ENCODE assay signal across 7 mouse cellular contexts in the genomic region with DNA sequence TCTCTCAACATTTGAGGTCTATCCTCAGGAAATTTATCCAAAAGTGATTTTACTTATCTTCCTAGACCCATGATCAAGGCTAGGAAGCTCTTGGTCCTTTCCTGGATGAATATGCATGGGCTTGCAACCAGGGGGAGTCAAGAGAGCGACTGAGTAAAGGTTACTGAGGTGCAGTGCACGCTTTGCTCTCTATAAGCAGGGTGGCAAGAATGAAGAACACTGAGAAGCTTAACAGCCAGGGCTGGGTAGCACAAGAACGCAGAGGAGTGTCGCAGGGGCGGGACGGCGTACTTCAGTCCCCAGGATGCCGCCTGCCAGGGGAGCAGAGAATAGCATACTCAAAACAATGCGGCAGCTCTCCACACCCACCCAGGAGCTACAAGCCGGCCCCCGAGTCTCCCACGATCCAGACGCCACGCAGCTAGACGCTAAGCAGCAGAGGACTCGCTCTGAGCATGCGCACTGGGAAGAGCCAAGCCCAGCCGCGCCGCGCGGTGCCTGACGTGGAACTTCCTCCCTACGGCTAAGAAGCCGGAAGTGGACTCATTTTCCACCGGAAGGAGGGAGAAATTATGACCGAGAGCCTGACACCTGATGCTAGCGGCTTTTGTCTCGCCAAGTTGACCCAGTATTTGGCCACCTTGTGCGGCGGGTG. TPM values are rescaled to one million over a fixed set of nuclear protein-coding genes. Genes with fewer than 3 reads are reported as not detected.
DNase-seq lines count a peak whose midpoint lies in the region; ATAC-seq lines count a peak whose summit lies in the region.

No protein-coding gene starts in this region.

- peaks cover 18% of the 10 kb centered on the region for H3K4me1 ChIP-seq in embryonic facial prominence, embryonic 10.5 days
- peaks cover 5% of the 10 kb centered on the region; the same call in 1 of the 2 replicates for H3K4me1 ChIP-seq in limb, embryonic 11.5 days (ENCODE audit: control insufficient read depth, insufficient read depth, low read length)
- peaks cover 19% of the 10 kb centered on the region for H3K4me1 ChIP-seq in midbrain, embryonic 14.5 days (ENCODE audit: control insufficient read depth, insufficient read depth, low read length)

- H3K27me3 ChIP-seq in embryonic facial prominence, embryonic 10.5 days (replicated peaks; ENCODE audit: low read depth, poor library complexity, severe bottlenecking), result no peaks in the 10 kb centered on the region
- H3K27me3 ChIP-seq in limb, embryonic 11.5 days (ENCODE audit: control insufficient read depth, insufficient read depth, low read length), result no peaks in the 10 kb centered on the region
- H3K27me3 ChIP-seq in midbrain, embryonic 14.5 days (ENCODE audit: control insufficient read depth, insufficient read depth, low read length), result no peaks in the 10 kb centered on the region

- peak overlapping the region; percentile 79 for H3K4me3 ChIP-seq in embryonic facial prominence, embryonic 10.5 days
- peak overlapping the region; percentile 68 for H3K4me3 ChIP-seq in limb, embryonic 11.5 days (ENCODE audit: low read depth, low read length)
- peak overlapping the region; percentile 69 for H3K4me3 ChIP-seq in midbrain, embryonic 14.5 days (replicated peaks; ENCODE audit: low read depth, low read length)

- H3K9me3 ChIP-seq in embryonic facial prominence, embryonic 10.5 days, result no peaks in the 10 kb centered on the region
- H3K9me3 ChIP-seq in limb, embryonic 11.5 days (ENCODE audit: control insufficient read depth, low read length), result no peaks in the 10 kb centered on the region
- no peaks in the 10 kb centered on the region for H3K9me3 ChIP-seq in midbrain, embryonic 14.5 days (ENCODE audit: control insufficient read depth, low read length)

- peaks cover 31% of the 10 kb centered on the region for H3K36me3 ChIP-seq in embryonic facial prominence, embryonic 10.5 days (replicated peaks)
- peaks cover 2% of the 10 kb centered on the region; the same call in 1 of the 2 replicates for H3K36me3 ChIP-seq in limb, embryonic 11.5 days (ENCODE audit: control insufficient read depth, insufficient read depth, low read length)
- H3K36me3 ChIP-seq in midbrain, embryonic 14.5 days (ENCODE audit: control insufficient read depth, insufficient read depth, low read length), result peaks cover 7% of the 10 kb centered on the region; the same call in 1 of the 2 replicates

- under 1% methylated on average over 31 of the region's 31 CpGs for WGBS in embryonic facial prominence, embryonic 10.5 days
- WGBS in limb, embryonic 11.5 days, result under 1% methylated on average over 31 of the region's 31 CpGs
- under 1% methylated on average over 31 of the region's 31 CpGs for WGBS in midbrain, embryonic 14.5 days

- H3K27ac ChIP-seq in embryonic facial prominence, embryonic 10.5 days (replicated peaks), result peak overlapping the region; percentile 94
- H3K27ac ChIP-seq in limb, embryonic 11.5 days (replicated peaks; ENCODE audit: low read depth, low read length), result peak overlapping the region; percentile 87
- H3K27ac ChIP-seq in midbrain, embryonic 14.5 days (replicated peaks; ENCODE audit: low read depth, low read length), result peak overlapping the region; percentile 98

- peak overlapping the region; percentile 63 for H3K4me2 ChIP-seq in limb, embryonic 11.5 days (ENCODE audit: low read depth, severe bottlenecking)
- peak overlapping the region; percentile 66 for H3K4me2 ChIP-seq in midbrain, embryonic 14.5 days (ENCODE audit: low read length)

- peak; percentile 96 for ATAC-seq in limb, embryonic 11.5 days (ENCODE audit: insufficient number of reproducible peaks, low FRiP score, low TSS enrichment, low read depth)
- peak; percentile 97 for ATAC-seq in midbrain, embryonic 14.5 days (ENCODE audit: low FRiP score, low TSS enrichment)

- DNase-seq in adrenal gland, postnatal 10 days, result peak; percentile 91
- DNase-seq in embryonic facial prominence, embryonic 10.5 days (ENCODE audit: low spot score), result peak; percentile 96
- DNase-seq in heart, adult 11 months, result peak; percentile 99
- peak; percentile 87 for DNase-seq in kidney, adult 18-20 months
- DNase-seq in limb, embryonic 11.5 days (ENCODE audit: low spot score), result peak; percentile 97
- peak; percentile 99 for DNase-seq in midbrain, embryonic 14.5 days
- peak; percentile 78 to 80 for DNase-seq in spleen, adult 18-20 months

- H3K9ac ChIP-seq in limb, embryonic 11.5 days (ENCODE audit: low read length), result peak overlapping the region; percentile 85
- H3K9ac ChIP-seq in midbrain, embryonic 14.5 days (replicated peaks; ENCODE audit: low read length), result peak overlapping the region; percentile 79

RNA-seq across cellular contexts. Expression of a gene that starts 25.1 kb away (rescaled TPM):
- total RNA-seq in adrenal gland, postnatal 10 days (2021), result not detected
- 0.33 and 0.57 TPM in 2 replicates for polyA plus RNA-seq in embryonic facial prominence, embryonic 10.5 days (2016; fragmentation: Nextera tagmentation; extraction: Ambion mirVana)
- not detected in 2 replicates for polyA plus RNA-seq in limb, embryonic 11.5 days (2014; fragmentation: Nextera tagmentation; extraction: Ambion mirVana)
- not detected in 2 replicates for polyA plus RNA-seq in midbrain, embryonic 14.5 days (2014; fragmentation: Nextera tagmentation; extraction: Ambion mirVana)

RNA-seq across cellular contexts. Expression of a gene that starts 29.4 kb away (rescaled TPM):
- total RNA-seq in adrenal gland, postnatal 10 days (2021), result 10 to 100 TPM in 1 of 2 experiments, 1 to 10 TPM in 1; 7.6 to 12.8 TPM
- polyA plus RNA-seq in embryonic facial prominence, embryonic 10.5 days (2016; fragmentation: Nextera tagmentation; extraction: Ambion mirVana), result 8.6 and 10.8 TPM in 2 replicates
- polyA plus RNA-seq in limb, embryonic 11.5 days (2014; fragmentation: Nextera tagmentation; extraction: Ambion mirVana), result 0.21 and 0.27 TPM in 2 replicates
- 125 and 138 TPM in 2 replicates for polyA plus RNA-seq in midbrain, embryonic 14.5 days (2014; fragmentation: Nextera tagmentation; extraction: Ambion mirVana)

RNA-seq across cellular contexts. Expression of a gene that starts 43.6 kb away (rescaled TPM):
- 10 to 100 TPM in 1 of 2 experiments, 1 to 10 TPM in 1; 4.4 to 19.8 TPM for total RNA-seq in adrenal gland, postnatal 10 days (2021)
- polyA plus RNA-seq in embryonic facial prominence, embryonic 10.5 days (2016; fragmentation: Nextera tagmentation; extraction: Ambion mirVana), result 0.04 TPM in 1 of 2 replicates, not detected in the other
- 0.04 and 0.07 TPM in 2 replicates for polyA plus RNA-seq in limb, embryonic 11.5 days (2014; fragmentation: Nextera tagmentation; extraction: Ambion mirVana)
- 0.07 and 0.20 TPM in 2 replicates for polyA plus RNA-seq in midbrain, embryonic 14.5 days (2014; fragmentation: Nextera tagmentation; extraction: Ambion mirVana)

RNA-seq across cellular contexts. Expression of a gene that starts 47.9 kb away (rescaled TPM):
- total RNA-seq in adrenal gland, postnatal 10 days (2021), result 10 to 100 TPM; 16.3 to 16.4 TPM
- polyA plus RNA-seq in embryonic facial prominence, embryonic 10.5 days (2016; fragmentation: Nextera tagmentation; extraction: Ambion mirVana), result 2.4 and 3.4 TPM in 2 replicates
- polyA plus RNA-seq in limb, embryonic 11.5 days (2014; fragmentation: Nextera tagmentation; extraction: Ambion mirVana), result 4.4 and 5.6 TPM in 2 replicates
- 9.9 and 10.1 TPM in 2 replicates for polyA plus RNA-seq in midbrain, embryonic 14.5 days (2014; fragmentation: Nextera tagmentation; extraction: Ambion mirVana)

Comparison
In these comparisons a context has a peak if more than half of its experiments do, and no peak if none do; other contexts are left out.
1. Peak in every context shown above with its lines: DNase-seq, ATAC-seq, H3K4me3 ChIP-seq and H3K27ac ChIP-seq.
2. RNA of a gene that starts 29.4 kb away (polyA plus RNA-seq): 125 to 138 TPM in midbrain, embryonic 14.5 days; 8.6 to 10.8 TPM in embryonic facial prominence, embryonic 10.5 days and 0.21 to 0.27 TPM in limb, embryonic 11.5 days; every median in the first group is over 10 times any median in the second.